Mouse (Mus musculus): Measurements from ENCODE around the gene Zfp462.
"Not testable (repeated sequence)": the region's sequence is repeated elsewhere in the genome, so short reads cannot be mapped to it uniquely, and the experiment has no call there.

Gene Zfp462

GRCm38 (mm10) chr4:54953657-54954395 is 9.0 kb downstream of the Zfp462 start:
- DNase-seq = no peak

GRCm38 (mm10) chr4:54954455-54954854 is 9.6 kb downstream of the Zfp462 start:
- DNase-seq = peak; percentile 62

GRCm38 (mm10) chr4:54960776-54961175 is 15.9 kb downstream of the Zfp462 start:
- no peak for DNase-seq

GRCm38 (mm10) chr4:54962141-54962540 is 17.3 kb downstream of the Zfp462 start:
- no peak for DNase-seq

GRCm38 (mm10) chr4:54963551-54963950 is 18.7 kb downstream of the Zfp462 start:
- no peak for DNase-seq

- peak; percentile 65 for DNase-seq
Observed at GRCm38 (mm10) chr4:54965169-54965695, 20.4 kb downstream of the Zfp462 start.

- DNase-seq = peak; percentile 87
Observed at GRCm38 (mm10) chr4:54966161-54966806, 21.4 kb downstream of the Zfp462 start.

- DNase-seq = no peak
Observed at GRCm38 (mm10) chr4:54967166-54967565, 22.3 kb downstream of the Zfp462 start.

- peak; percentile 70 for DNase-seq
Observed at GRCm38 (mm10) chr4:54967721-54968120, 22.9 kb downstream of the Zfp462 start.

- peak; percentile 45 for DNase-seq
Observed at GRCm38 (mm10) chr4:54969671-54970295, 24.9 kb downstream of the Zfp462 start.

- DNase-seq = no peak
Observed at GRCm38 (mm10) chr4:54971386-54971785, 26.5 kb downstream of the Zfp462 start.

- DNase-seq = peak; percentile 68
Observed at GRCm38 (mm10) chr4:54972096-54972495, 27.2 kb downstream of the Zfp462 start.

GRCm38 (mm10) chr4:54972827-54973560 is 28.1 kb downstream of the Zfp462 start:
- no peak for DNase-seq

GRCm38 (mm10) chr4:54979771-54980472 is 35.1 kb downstream of the Zfp462 start:
- DNase-seq = peak; percentile 82

GRCm38 (mm10) chr4:54984502-54984901 is 39.7 kb downstream of the Zfp462 start:
- DNase-seq = no peak

GRCm38 (mm10) chr4:54986671-54987070 is 41.8 kb downstream of the Zfp462 start:
- no peak for DNase-seq

GRCm38 (mm10) chr4:54987256-54987655 is 42.4 kb downstream of the Zfp462 start:
- DNase-seq = no peak

- no peak for DNase-seq
Observed at GRCm38 (mm10) chr4:54987926-54988325, 43.1 kb downstream of the Zfp462 start.

- DNase-seq = no peak
Observed at GRCm38 (mm10) chr4:54991973-54992372, 47.1 kb downstream of the Zfp462 start.

- not testable (repeated sequence) for DNase-seq
Observed at GRCm38 (mm10) chr4:54993001-54993400, 48.2 kb downstream of the Zfp462 start.

- DNase-seq = no peak
Observed at GRCm38 (mm10) chr4:54995258-54995657, 50.4 kb downstream of the Zfp462 start.

- DNase-seq = no peak
Observed at GRCm38 (mm10) chr4:54996064-54996463, 51.2 kb downstream of the Zfp462 start.
